Mouse (Mus musculus) hindlimb bud, embryonic 11.5 days (tissue): ENCODE data around the gene Ugt2a3.
"Not testable (repeated sequence)": the region's sequence is repeated elsewhere in the genome, so short reads cannot be mapped to it uniquely, and the experiment has no call there.

Experiments used
- DNase-seq: peaks from one replicate; pipeline ENCODE4 v3.0.0-alpha.2; 2012; ENCODE audit warnings: low read depth, low spot score; ENCODE audit errors: extremely low spot score

Gene Ugt2a3

GRCm38 (mm10) chr5:87336961-87337697 lies at the start of gene Ugt2a3:
TSS of gene Ugt2a3 (minus strand) at chr5:87337195.
- DNase-seq, result no peak

GRCm38 (mm10) chr5:87380234-87380633 lies 43.2 kb upstream of the Ugt2a3 start:
- DNase-seq, result no peak

GRCm38 (mm10) chr5:87379825-87380224 lies 42.8 kb upstream of the Ugt2a3 start:
- DNase-seq, result no peak

GRCm38 (mm10) chr5:87375874-87376383 lies 38.9 kb upstream of the Ugt2a3 start:
- DNase-seq, result no peak

- no peak for DNase-seq
Measured at GRCm38 (mm10) chr5:87373502-87373863, 36.5 kb upstream of the Ugt2a3 start.

- not testable (repeated sequence) for DNase-seq
Measured at GRCm38 (mm10) chr5:87372788-87373501, 36.0 kb upstream of the Ugt2a3 start.

GRCm38 (mm10) chr5:87350350-87350749 lies 13.4 kb upstream of the Ugt2a3 start:
- no peak for DNase-seq

GRCm38 (mm10) chr5:87349150-87349549 lies 12.2 kb upstream of the Ugt2a3 start:
- DNase-seq, result not testable (repeated sequence)

- DNase-seq, result not testable (repeated sequence)
Measured at GRCm38 (mm10) chr5:87347479-87348078, 10.6 kb upstream of the Ugt2a3 start.

- no peak for DNase-seq
Measured at GRCm38 (mm10) chr5:87340461-87340860, 3.5 kb upstream of the Ugt2a3 start.

GRCm38 (mm10) chr5:87335199-87335598 lies 1.8 kb downstream of the Ugt2a3 start:
- no peak for DNase-seq

GRCm38 (mm10) chr5:87333584-87333983 lies 3.4 kb downstream of the Ugt2a3 start:
- no peak for DNase-seq

GRCm38 (mm10) chr5:87311392-87311791 lies 25.6 kb downstream of the Ugt2a3 start:
- no peak for DNase-seq

- not testable (repeated sequence) for DNase-seq
Measured at GRCm38 (mm10) chr5:87286180-87286579, 50.8 kb downstream of the Ugt2a3 start.

GRCm38 (mm10) chr5:87275986-87276385 lies 61.0 kb downstream of the Ugt2a3 start:
- not testable (repeated sequence) for DNase-seq

- no peak for DNase-seq
Measured at GRCm38 (mm10) chr5:87275581-87275980, 61.4 kb downstream of the Ugt2a3 start.
